Mouse (Mus musculus) liver, adult (tissue): Measurements from ENCODE around the gene Pidd1.

ENCODE experiments used
- GATA4 ChIP-seq: IDR thresholded peaks from 2 replicates; pipeline ENCODE4 v1.6.1; 2014; ENCODE audit warnings: mild to moderate bottlenecking, low read length; ENCODE audit not compliant: insufficient replicate concordance

Gene Pidd1

GRCm38 (mm10) chr7:141418970-141419369, 24.9 kb downstream of the Pidd1 start:
- TF ChIP-seq GATA4 = no peak

- TF ChIP-seq GATA4 = no peak
These were observed 25.8 kb downstream of the Pidd1 start for GRCm38 (mm10) chr7:141417731-141418681.

GRCm38 (mm10) chr7:141416144-141416841, 27.5 kb downstream of the Pidd1 start:
- TF ChIP-seq GATA4 = no peak

DNA sequence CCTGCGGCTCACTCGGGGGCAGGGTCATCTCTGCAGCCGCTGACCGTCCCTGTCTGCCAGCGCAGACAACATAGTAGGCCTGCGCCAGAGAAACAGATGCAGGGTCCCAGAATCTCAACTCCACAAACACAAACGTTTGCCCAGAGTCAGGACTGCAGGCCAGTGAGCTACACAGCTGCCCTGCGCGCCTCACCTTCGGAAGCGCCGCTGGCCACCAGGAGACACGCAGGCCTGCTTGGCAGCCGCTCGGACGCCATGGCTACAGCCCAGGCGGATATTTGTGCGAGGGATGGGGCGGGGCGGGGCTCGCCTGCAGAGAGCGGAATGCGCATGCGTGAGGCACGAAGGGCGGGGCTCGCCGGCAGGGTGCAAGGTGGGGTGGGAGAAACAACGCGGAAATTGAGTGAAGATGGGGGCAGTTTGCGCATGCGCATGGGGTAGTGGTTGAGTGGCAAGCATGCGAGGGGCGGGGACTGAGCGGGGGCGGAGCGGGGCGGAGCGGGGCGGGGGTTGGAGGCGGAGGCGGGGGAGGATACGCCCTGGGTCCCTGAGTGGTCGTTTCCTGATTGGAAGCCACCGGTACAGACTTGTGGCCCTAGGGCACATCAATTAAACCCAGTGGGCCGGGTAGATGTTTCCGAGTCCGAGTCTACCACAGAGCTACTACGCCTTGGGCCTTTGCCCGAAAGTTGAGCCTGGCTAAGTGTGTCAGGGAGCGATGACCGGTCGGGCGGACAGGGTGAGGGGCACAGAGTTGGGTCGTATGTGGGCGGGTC, 29.8 kb downstream of the Pidd1 start, which contains the start of gene Gatd1:
Gatd1 (minus strand) TSS at position 328 of the 776 bp plus-strand sequence.
- no peak; the same call in 1 of the 2 replicates for TF ChIP-seq GATA4

GRCm38 (mm10) chr7:141413331-141413730, 30.5 kb downstream of the Pidd1 start:
- no peak for TF ChIP-seq GATA4

GRCm38 (mm10) chr7:141411667-141412066, 32.2 kb downstream of the Pidd1 start:
- no peak for TF ChIP-seq GATA4

GRCm38 (mm10) chr7:141410631-141411030, 33.2 kb downstream of the Pidd1 start:
- no peak for TF ChIP-seq GATA4

DNA sequence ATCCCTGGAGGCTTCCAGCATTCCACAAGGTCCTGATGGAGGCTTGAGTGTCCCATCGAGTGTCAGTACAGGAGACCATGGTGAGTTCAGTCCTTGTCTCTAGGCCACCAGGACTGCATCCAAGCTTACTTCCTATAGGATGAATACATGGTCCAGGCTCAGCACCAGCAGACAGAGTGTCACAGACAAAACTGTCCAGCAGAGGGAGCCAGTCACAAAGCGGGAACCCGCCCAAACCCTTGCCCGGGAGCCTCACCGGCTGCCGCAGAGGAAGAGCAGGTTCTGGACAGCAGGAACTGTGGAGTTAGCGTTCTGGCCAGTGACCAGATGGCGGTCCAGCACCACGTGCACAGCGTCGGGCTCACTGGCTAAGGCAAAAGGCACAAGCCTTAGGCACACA, 35.0 kb downstream of the Pidd1 start:
- TF ChIP-seq GATA4 = no peak

DNA sequence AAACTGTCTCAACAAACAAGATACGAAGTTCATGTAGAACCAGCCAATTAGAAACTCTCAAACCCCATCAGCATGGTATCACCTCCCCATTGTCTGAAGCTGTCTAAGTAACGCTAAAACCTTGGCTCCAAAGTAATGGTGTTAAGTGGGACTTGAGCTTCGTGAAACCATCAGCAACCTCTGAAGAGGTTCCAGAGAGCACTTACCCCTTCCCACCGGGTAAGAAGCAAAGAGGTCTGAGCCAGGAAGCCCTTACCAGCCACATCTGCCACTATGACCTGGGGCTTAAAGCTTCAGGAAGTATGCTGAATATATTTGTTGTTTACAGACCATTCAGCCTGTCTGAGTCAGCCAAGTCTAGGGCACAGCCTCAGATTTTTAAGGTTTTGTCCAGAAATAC, 38.4 kb downstream of the Pidd1 start:
- TF ChIP-seq GATA4 = no peak

GRCm38 (mm10) chr7:141403305-141403704, 40.5 kb downstream of the Pidd1 start:
- no peak for TF ChIP-seq GATA4

DNA sequence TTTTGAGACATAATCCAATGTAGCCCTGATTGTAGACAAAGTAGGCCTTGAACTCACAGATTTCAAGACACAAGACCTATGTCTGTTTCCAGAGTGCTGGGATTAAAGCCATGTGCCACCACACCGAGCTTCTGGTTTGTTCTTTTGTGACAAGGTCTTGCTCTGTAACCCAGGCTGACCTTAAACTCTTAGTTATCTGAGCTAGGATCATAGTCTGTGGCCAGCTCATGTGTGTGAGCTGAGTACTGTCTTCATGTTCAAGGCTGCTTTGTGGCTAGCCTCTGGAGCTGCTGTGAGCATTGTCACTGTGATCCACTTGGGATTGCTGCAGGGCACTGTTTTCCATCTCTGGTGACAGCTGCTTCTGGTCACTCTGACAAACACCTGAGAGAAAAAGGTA, 48.5 kb downstream of the Pidd1 start:
- no peak for TF ChIP-seq GATA4

GRCm38 (mm10) chr7:141394771-141395170, 49.1 kb downstream of the Pidd1 start:
- no peak for TF ChIP-seq GATA4

- no peak; the same call in 1 of the 2 replicates for TF ChIP-seq GATA4
These were observed 49.7 kb downstream of the Pidd1 start for GRCm38 (mm10) chr7:141394158-141394557.

GRCm38 (mm10) chr7:141392552-141393222, 51.1 kb downstream of the Pidd1 start:
- TF ChIP-seq GATA4 = no peak
